Mouse (Mus musculus) midbrain, embryonic 10.5 days (tissue): ENCODE measurements at regions not wholly inside any gene's neighbourhood (a gene's known extent, or its start where the extent isn't known, plus 50 kb on each side); places are given as distances from the start of the nearest gene placed in this dataset.
A peak's percentile ranks its signal among the peaks of the same experiment; 100 is the strongest.

Experiments used
- DNase-seq: peaks from one replicate; pipeline ENCODE4 v3.0.0-alpha.2; 2017; ENCODE audit warnings: low spot score
- H3K27ac ChIP-seq: fragments of 300-500 bp; sonication (generic); replicated peaks from 2 replicates; pipeline ENCODE4 v1.5.1; 2016; ENCODE audit warnings: mild to moderate bottlenecking
- H3K27me3 ChIP-seq: fragments of 300-500 bp; sonication (generic); 2 replicates; pipeline ENCODE4 v1.6.1; 2016; ENCODE audit warnings: low read depth, mild to moderate bottlenecking; ENCODE audit not compliant: poor library complexity, severe bottlenecking
- H3K36me3 ChIP-seq: fragments of 300-500 bp; sonication (generic); 2 replicates; pipeline ENCODE4 v1.6.1; 2016; ENCODE audit warnings: mild to moderate bottlenecking, moderate library complexity
- H3K4me1 ChIP-seq: fragments of 300-500 bp; sonication (generic); 2 replicates; pipeline ENCODE4 v1.6.1; 2016
- H3K4me3 ChIP-seq: fragments of 300-500 bp; sonication (generic); 2 replicates; pipeline ENCODE4 v1.5.1; 2016; ENCODE audit warnings: mild to moderate bottlenecking, moderate library complexity
- H3K9me3 ChIP-seq: fragments of 300-500 bp; sonication (generic); replicated peaks from 2 replicates; pipeline ENCODE4 v1.6.1; 2016; ENCODE audit warnings: mild to moderate bottlenecking
- WGBS: fragments of 180-500 bp; shearing (Covaris S2); methylation state at CpG from one replicate; pipeline ENCODE4 v1.1.7; 2016; 5-methylcytosine and 5-hydroxymethylcytosine counted together

- Histone ChIP-seq H3K4me1 (no peaks in the 10 kb centered on the region), H3K36me3 (no peaks in the 10 kb centered on the region), H3K27ac (no peak overlapping the region), H3K4me3 (no peak overlapping the region), H3K9me3 (no peaks in the 10 kb centered on the region), H3K27me3 (no peaks in the 10 kb centered on the region)
- DNase-seq = peak; percentile 47
These were observed 346.5 kb downstream of the Glrx3 start for GRCm38 (mm10) chr7:137783954-137784353.

- no peaks in the 10 kb centered on the region for H3K36me3 ChIP-seq
- peak; percentile 35 for DNase-seq
- peaks cover 26% of the 10 kb centered on the region for H3K4me1 ChIP-seq
- H3K4me3 ChIP-seq = no peak overlapping the region
- H3K9me3 ChIP-seq = no peaks in the 10 kb centered on the region
- 52% methylated on average over 6 of the region's 6 CpGs for WGBS
- H3K27ac ChIP-seq = no peak overlapping the region
- H3K27me3 ChIP-seq = no peaks in the 10 kb centered on the region
These were observed 367.9 kb downstream of the Glrx3 start for GRCm38 (mm10) chr7:137805361-137805760.

DNA sequence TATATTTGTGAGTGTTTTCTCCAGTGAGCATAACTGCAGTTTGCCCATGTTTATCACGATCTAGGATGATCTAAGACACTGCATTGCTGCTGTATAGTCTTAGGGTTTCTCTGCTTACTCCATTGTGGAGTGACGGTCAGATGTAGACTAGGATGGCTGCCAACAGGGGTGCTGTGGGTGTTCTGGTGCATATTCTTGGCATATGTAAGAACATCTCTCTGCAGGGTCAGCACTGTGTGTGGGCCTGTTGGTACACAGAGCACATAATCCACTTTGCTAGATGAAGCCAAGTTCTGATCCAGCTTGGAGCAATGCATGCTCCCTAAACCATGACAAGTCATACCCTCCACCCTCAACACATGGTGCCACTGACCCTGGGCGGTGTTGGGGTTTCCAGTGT is 375.4 kb downstream of the Glrx3 start:
- DNase-seq = no peak
- Histone ChIP-seq H3K27ac (no peak overlapping the region), H3K4me3 (no peak overlapping the region), H3K4me1 (no peaks in the 10 kb centered on the region), H3K36me3 (no peaks in the 10 kb centered on the region), H3K9me3 (no peaks in the 10 kb centered on the region), H3K27me3 (no peaks in the 10 kb centered on the region)
- WGBS = 87% methylated on average over 3 of the region's 3 CpGs

DNA sequence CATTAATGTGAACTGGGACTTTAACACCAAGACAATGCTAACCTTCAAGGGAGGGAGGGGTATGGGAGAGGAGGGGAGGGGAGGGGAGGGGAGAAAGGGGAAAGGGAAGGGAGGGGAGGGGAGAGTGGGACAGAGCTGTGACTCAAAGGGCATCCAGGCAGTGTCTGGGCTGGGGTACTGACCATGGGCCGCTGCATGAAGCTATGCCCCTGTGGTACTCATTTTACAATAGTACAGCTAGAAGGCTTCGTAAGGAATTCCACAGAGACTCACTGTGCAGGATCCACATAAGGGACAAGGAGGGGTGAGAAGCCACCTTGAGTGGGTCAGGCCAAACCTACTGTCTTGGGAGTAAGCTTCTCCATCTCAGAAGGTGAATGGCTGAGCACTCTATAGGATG is 403.1 kb downstream of the Glrx3 start:
- H3K9me3 ChIP-seq = no peaks in the 10 kb centered on the region
- H3K4me1 ChIP-seq = peaks cover 15% of the 10 kb centered on the region
- no peak overlapping the region for H3K27ac ChIP-seq
- no peaks in the 10 kb centered on the region for H3K27me3 ChIP-seq
- WGBS = 72% methylated on average over 2 of the region's 2 CpGs
- H3K36me3 ChIP-seq = no peaks in the 10 kb centered on the region
- no peak for DNase-seq
- H3K4me3 ChIP-seq = no peak overlapping the region

GRCm38 (mm10) chr7:137841044-137841443 is 403.6 kb downstream of the Glrx3 start:
- 78% methylated on average over 5 of the region's 5 CpGs for WGBS

DNA sequence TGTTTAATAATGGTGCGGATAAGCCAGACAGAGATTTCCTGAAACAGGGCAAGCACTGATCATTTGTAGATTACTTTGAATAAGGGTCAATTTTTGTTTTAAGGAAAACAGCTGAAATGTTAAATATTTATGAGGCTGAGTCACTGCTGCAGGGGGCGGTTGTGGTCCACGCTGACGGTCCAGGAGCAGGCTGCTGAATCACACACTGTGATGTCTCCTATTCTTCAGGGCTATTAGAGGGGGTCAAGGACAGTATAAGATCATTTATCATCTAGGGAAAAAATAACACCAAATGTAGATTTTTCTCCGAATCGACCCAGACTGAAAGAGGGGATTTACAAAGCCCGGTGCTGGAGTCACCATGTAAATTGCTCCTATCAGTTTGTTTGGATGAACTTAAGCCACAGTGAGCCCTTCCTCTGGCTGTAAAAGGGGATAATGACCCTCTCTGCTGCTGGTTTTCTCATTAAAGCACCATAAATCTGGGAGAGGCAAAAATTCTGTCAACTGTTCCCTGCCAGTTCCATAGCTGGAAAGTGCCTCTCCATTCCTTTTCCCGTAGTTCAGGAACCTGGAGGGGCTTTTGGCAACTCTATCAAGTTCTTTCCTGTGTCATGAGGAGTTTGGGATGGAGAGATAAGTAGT is 404.2 kb downstream of the Glrx3 start:
- H3K36me3 ChIP-seq = no peaks in the 10 kb centered on the region
- no peak for DNase-seq
- H3K4me1 ChIP-seq = peaks cover 15% of the 10 kb centered on the region
- 74% methylated on average over 8 of the region's 8 CpGs for WGBS
- H3K27me3 ChIP-seq = no peaks in the 10 kb centered on the region
- H3K27ac ChIP-seq = no peak overlapping the region
- H3K9me3 ChIP-seq = no peaks in the 10 kb centered on the region
- no peak overlapping the region for H3K4me3 ChIP-seq

More at GRCm38 (mm10) chr7:137841044-137841443, 403.6 kb downstream of the Glrx3 start:
- H3K4me1 ChIP-seq = peaks cover 15% of the 10 kb centered on the region
- no peaks in the 10 kb centered on the region for H3K9me3 ChIP-seq
- H3K4me3 ChIP-seq = no peak overlapping the region
- H3K27ac ChIP-seq = no peak overlapping the region
- no peak for DNase-seq
- no peaks in the 10 kb centered on the region for H3K27me3 ChIP-seq
- H3K36me3 ChIP-seq = no peaks in the 10 kb centered on the region

DNA sequence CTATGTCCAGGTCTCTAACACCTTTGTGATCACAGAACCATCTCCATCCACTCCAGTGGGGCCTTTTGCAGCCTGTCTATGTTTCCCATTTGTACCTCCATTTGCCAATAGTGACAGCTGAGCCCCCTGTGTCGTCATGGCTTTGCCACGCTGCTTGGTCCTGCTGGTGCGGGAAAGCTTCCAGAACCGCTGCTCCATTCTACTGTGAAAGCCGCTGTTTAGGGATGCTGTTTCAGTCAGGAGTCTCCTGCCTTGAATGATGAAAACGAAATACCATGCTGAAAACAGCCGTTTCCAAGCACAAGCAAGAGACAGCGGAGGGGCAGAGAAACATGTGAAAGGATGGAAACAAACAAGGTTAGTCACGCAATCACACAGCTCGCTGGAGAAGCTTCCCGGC is 410.4 kb downstream of the Glrx3 start:
- no peak for DNase-seq
- Histone ChIP-seq H3K36me3 (no peaks in the 10 kb centered on the region), H3K27me3 (no peaks in the 10 kb centered on the region), H3K4me3 (no peak overlapping the region), H3K27ac (0 out of 2 replicates have a peak overlapping the region, but pooled peaks have one; percentile 14), H3K9me3 (no peaks in the 10 kb centered on the region), H3K4me1 (peaks cover 10% of the 10 kb centered on the region)
- WGBS = 73% methylated on average over 11 of the region's 11 CpGs

- no peak for DNase-seq
- Histone ChIP-seq H3K9me3 (no peaks in the 10 kb centered on the region), H3K4me3 (no peak overlapping the region), H3K36me3 (no peaks in the 10 kb centered on the region), H3K27ac (no peak overlapping the region), H3K27me3 (no peaks in the 10 kb centered on the region), H3K4me1 (peaks cover 10% of the 10 kb centered on the region)
- 52% methylated on average over 4 of the region's 4 CpGs for WGBS
These were observed 413.6 kb downstream of the Glrx3 start for GRCm38 (mm10) chr7:137851061-137851460.

DNA sequence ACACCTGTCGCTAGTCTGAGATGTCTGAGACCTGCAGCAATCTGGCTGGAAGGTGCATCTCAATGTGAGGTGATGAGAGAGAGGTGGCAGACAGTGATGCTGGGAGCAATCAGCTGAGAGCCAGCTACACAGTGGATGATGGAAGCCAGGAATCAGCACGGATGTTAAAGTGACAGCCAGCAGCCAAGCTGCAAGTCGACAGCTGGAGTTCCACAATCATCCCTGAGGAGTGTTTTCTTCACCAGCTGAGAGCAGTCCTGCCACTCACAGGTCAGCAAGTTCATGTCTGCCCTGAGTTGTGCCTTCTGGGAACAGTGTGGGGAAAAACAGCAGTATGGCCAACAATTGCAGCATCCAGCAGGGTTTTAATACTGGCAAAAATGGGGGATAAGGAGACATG is 422.3 kb downstream of the Glrx3 start:
- Histone ChIP-seq H3K9me3 (no peaks in the 10 kb centered on the region), H3K27ac (no peak overlapping the region), H3K36me3 (no peaks in the 10 kb centered on the region), H3K4me3 (no peak overlapping the region), H3K27me3 (no peaks in the 10 kb centered on the region), H3K4me1 (peaks cover 1% of the 10 kb centered on the region)
- no peak for DNase-seq
- WGBS = 84% methylated on average over 3 of the region's 3 CpGs

DNA sequence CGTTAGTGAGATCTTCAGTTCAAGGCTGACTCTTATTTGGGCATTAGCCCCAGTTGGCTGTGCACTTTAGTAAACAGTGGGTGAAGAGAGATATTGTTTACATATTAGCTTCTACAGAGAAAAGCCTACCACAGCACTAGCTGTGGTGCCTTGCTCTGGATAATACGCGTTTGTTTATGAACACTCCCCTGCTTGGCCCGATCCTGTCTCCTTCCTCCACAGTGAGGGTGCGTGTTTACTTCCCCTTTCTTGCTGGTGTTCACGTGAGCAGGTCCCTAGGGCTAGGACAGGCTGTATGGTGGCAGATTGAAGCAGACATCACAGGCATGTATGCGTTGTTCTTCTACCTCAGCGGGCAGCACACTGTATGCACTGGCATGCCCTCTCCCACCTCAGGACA is 423.1 kb downstream of the Glrx3 start:
- 85% methylated on average over 8 of the region's 8 CpGs for WGBS
- no peaks in the 10 kb centered on the region for H3K27me3 ChIP-seq
- no peak overlapping the region for H3K27ac ChIP-seq
- no peaks in the 10 kb centered on the region for H3K9me3 ChIP-seq
- H3K4me1 ChIP-seq = peaks cover 10% of the 10 kb centered on the region
- H3K36me3 ChIP-seq = no peaks in the 10 kb centered on the region
- DNase-seq = no peak
- no peak overlapping the region for H3K4me3 ChIP-seq

DNA sequence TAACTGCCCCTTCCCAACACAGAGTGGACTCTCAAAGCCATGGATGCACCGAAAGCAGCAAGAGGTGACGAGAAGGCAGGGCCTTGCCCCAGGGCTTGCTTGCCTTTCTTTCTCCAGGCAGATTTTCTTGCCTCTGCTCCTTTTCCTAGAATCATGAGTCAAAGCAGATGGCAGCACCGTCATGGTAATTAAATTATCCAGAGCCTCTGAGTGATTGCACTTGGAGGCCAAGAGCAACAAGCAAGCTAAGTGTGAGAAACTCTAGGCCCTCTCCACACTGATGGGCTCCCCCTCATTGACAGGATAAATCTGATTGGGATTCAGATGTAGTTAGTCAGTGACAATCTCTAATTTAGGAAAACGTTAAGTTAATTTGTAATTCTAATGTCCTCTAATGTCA is 427.5 kb downstream of the Glrx3 start:
- Histone ChIP-seq H3K27ac (peak overlapping the region; percentile 10; the same call in 1 of the 2 replicates), H3K4me3 (no peak overlapping the region), H3K27me3 (no peaks in the 10 kb centered on the region), H3K9me3 (no peaks in the 10 kb centered on the region), H3K36me3 (no peaks in the 10 kb centered on the region), H3K4me1 (peaks cover 31% of the 10 kb centered on the region)
- WGBS = 56% methylated on average over 4 of the region's 4 CpGs
- DNase-seq = no peak

DNA sequence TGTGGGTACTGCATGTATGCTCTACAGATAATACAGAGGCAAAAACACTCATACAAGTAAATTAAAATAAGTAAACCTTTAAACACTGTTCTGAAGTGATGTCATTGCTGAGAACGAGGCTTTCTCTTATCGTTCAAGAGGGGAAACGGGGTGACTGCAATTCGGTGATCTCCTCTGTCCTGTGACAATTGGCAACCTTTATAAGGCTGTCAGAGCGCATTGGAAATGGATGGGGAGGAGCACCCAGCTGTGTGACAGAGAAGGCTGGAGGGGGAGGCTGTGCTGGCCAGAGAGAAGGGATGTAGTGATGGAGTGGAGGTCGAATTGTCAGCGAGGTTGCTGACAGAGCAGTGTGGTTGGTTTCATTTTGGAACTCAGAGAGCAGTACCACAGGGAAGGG is 428.0 kb downstream of the Glrx3 start:
- Histone ChIP-seq H3K9me3 (no peaks in the 10 kb centered on the region), H3K27ac (peak overlapping the region; percentile 52; the same call in 1 of the 2 replicates), H3K27me3 (no peaks in the 10 kb centered on the region), H3K4me1 (peaks cover 31% of the 10 kb centered on the region), H3K36me3 (no peaks in the 10 kb centered on the region), H3K4me3 (no peak overlapping the region)
- WGBS = 59% methylated on average over 7 of the region's 7 CpGs
- no peak for DNase-seq

GRCm38 (mm10) chr7:137866880-137867279 is 429.5 kb downstream of the Glrx3 start:
- H3K27ac ChIP-seq = no peak overlapping the region
- H3K27me3 ChIP-seq = no peaks in the 10 kb centered on the region
- H3K36me3 ChIP-seq = no peaks in the 10 kb centered on the region
- H3K4me3 ChIP-seq = no peak overlapping the region
- DNase-seq = no peak
- no peaks in the 10 kb centered on the region for H3K9me3 ChIP-seq
- peaks cover 31% of the 10 kb centered on the region for H3K4me1 ChIP-seq
- 81% methylated on average over 6 of the region's 6 CpGs for WGBS

- Histone ChIP-seq H3K36me3 (no peaks in the 10 kb centered on the region), H3K9me3 (no peaks in the 10 kb centered on the region), H3K4me3 (no peak overlapping the region), H3K4me1 (peaks cover 31% of the 10 kb centered on the region), H3K27ac (no peak overlapping the region; the same call in 1 of the 2 replicates), H3K27me3 (no peaks in the 10 kb centered on the region)
- DNase-seq = no peak
- WGBS = 70% methylated on average over 3 of the region's 3 CpGs
These were observed 431.1 kb downstream of the Glrx3 start for GRCm38 (mm10) chr7:137868501-137868900.
